In genomic region chr13:93179522-93179921, GRCm38 (mm10) we compare ENCODE assay signal across 23 mouse cellular contexts. TPM values are rescaled to one million over a fixed set of nuclear protein-coding genes. Genes with fewer than 3 reads are reported as not detected.
"Had no signal": no experiment of that assay in that cellular context is flagged by ENCODE, and none has a peak within 500 bp of the region (broad histone marks: within the 10 kb centered on the region; RNA-seq: fewer than 3 reads in every experiment).

No protein-coding gene starts in this region.

- H3K27me3 ChIP-seq: kidney, embryonic 15.5 days; limb, embryonic 12.5 days; limb, embryonic 15.5 days; midbrain, embryonic 12.5 days; midbrain, embryonic 15.5 days; neural tube, embryonic 13.5 days; stomach, embryonic 15.5 days had no signal

- H3K9me3 ChIP-seq: kidney, embryonic 15.5 days; limb, embryonic 12.5 days; limb, embryonic 15.5 days; midbrain, embryonic 12.5 days; midbrain, embryonic 15.5 days; neural tube, embryonic 13.5 days; stomach, embryonic 15.5 days had no signal

- H3K4me1 ChIP-seq: kidney, embryonic 15.5 days; limb, embryonic 12.5 days; limb, embryonic 15.5 days; midbrain, embryonic 12.5 days; midbrain, embryonic 15.5 days; neural tube, embryonic 13.5 days; stomach, embryonic 15.5 days had no signal

- H3K27ac ChIP-seq: kidney, embryonic 15.5 days; left cerebral cortex, adult 2 months; limb, embryonic 12.5 days; limb, embryonic 15.5 days; liver, embryonic 14.5 days; midbrain, embryonic 12.5 days; midbrain, embryonic 15.5 days; neural tube, embryonic 13.5 days; stomach, embryonic 15.5 days had no signal

- ATAC-seq: liver, postnatal 0 days; midbrain, embryonic 15.5 days had no signal

- H3K4me3 ChIP-seq: kidney, embryonic 15.5 days; left cerebral cortex, adult 2 months; limb, embryonic 12.5 days; limb, embryonic 15.5 days; midbrain, embryonic 12.5 days; midbrain, embryonic 15.5 days; myocyte; neural tube, embryonic 13.5 days; stomach, embryonic 15.5 days had no signal

- H3K4me2 ChIP-seq: kidney, embryonic 15.5 days; limb, embryonic 12.5 days; limb, embryonic 15.5 days; liver, embryonic 11.5 days; lung, embryonic 14.5 days; midbrain, embryonic 12.5 days; midbrain, embryonic 15.5 days; neural tube, embryonic 13.5 days; stomach, embryonic 15.5 days had no signal

- DNase-seq: kidney, adult 11 months; kidney, adult 8-10 months; kidney, postnatal 10 days; kidney, postnatal 36 days; layer of hippocampus, postnatal 36 days; liver, postnatal 0 days; lung, embryonic 14.5 days; lung, postnatal 14 days; retina, postnatal 1 day; right cerebral cortex, postnatal 25 days; spleen, adult 18-20 months; thymus, postnatal 25 days had no signal

- H3K9ac ChIP-seq: kidney, embryonic 15.5 days; limb, embryonic 12.5 days; limb, embryonic 15.5 days; liver, embryonic 14.5 days; liver, postnatal 0 days; lung, embryonic 14.5 days; midbrain, embryonic 12.5 days; midbrain, embryonic 15.5 days; neural tube, embryonic 13.5 days; stomach, embryonic 15.5 days had no signal

RNA-seq across cellular contexts. Expression of gene Cmya5, which starts 35.0 kb away (rescaled TPM):
- polyA plus RNA-seq: midbrain, embryonic 12.5 days had no signal
